19 mouse cellular contexts compared by ENCODE assay signal in genomic region chr11:72538811-72539210, GRCm38 (mm10). TPM values are rescaled to one million over a fixed set of nuclear protein-coding genes. Genes with fewer than 3 reads are reported as not detected.
DNase-seq lines count a peak whose midpoint lies in the region; ATAC-seq and TF ChIP-seq lines count a peak whose summit lies in the region.
"Had no signal": no experiment of that assay in that cellular context is flagged by ENCODE, and none has a peak within 500 bp of the region (broad histone marks: within the 10 kb centered on the region; RNA-seq: fewer than 3 reads in every experiment).

No protein-coding gene starts in this region.

- H3K79me2 ChIP-seq in heart, adult 2 months (replicated peaks; ENCODE audit: control insufficient read depth, insufficient read depth, low read length), result no peaks in the 10 kb centered on the region

- no peak for ATAC-seq in kidney, embryonic 15.5 days (replicated peaks; ENCODE audit: low FRiP score)
- ATAC-seq: activated CD4-positive, CD25-positive, alpha-beta regulatory T cell, adult 4 months; CD4-positive, CD25-positive, alpha-beta regulatory T cell, adult 4 months; Patski had no signal

- no peak for TF ChIP-seq EP300 in heart, adult 2 months (IDR thresholded peaks at IDR 0.05; ENCODE audit: insufficient read depth, low read depth, low read length)

- intact Hi-C loops in heart, adult 2 months (cut with DNase I), result loop anchor here (5.0 kb wide), 1 partner anchor 47 kb away; no protein-coding TSS in a partner anchor

- no peak overlapping the region for H3K9ac ChIP-seq in heart, adult 2 months (ENCODE audit: low read depth, low read length)
- H3K9ac ChIP-seq in kidney, embryonic 15.5 days, result no peak overlapping the region

- peaks cover 7% of the 10 kb centered on the region for H3K4me1 ChIP-seq in heart, adult 2 months (ENCODE audit: control insufficient read depth, insufficient read depth, low read length)
- H3K4me1 ChIP-seq in spleen, adult 2 months (ENCODE audit: control insufficient read depth, insufficient read depth, insufficient read length), result peaks cover 20% of the 10 kb centered on the region; the same call in 1 of the 2 replicates
- peaks cover 54% of the 10 kb centered on the region for H3K4me1 ChIP-seq in E14TG2a.4 (replicated peaks; ENCODE audit: low read depth, low read length)
- H3K4me1 ChIP-seq in bone marrow macrophage, adult 2 months (ENCODE audit: control insufficient read depth, insufficient read depth, low read length), result peaks cover 46% of the 10 kb centered on the region
- no peaks in the 10 kb centered on the region for H3K4me1 ChIP-seq in kidney, embryonic 15.5 days
- peaks cover 13% of the 10 kb centered on the region for H3K4me1 ChIP-seq in hindbrain, embryonic 10.5 days (replicated peaks)

- no peak overlapping the region for H3K4me3 ChIP-seq in heart, adult 2 months
- H3K4me3 ChIP-seq in spleen, adult 2 months (ENCODE audit: extremely low read depth, insufficient read depth, insufficient read length), result no peak overlapping the region
- H3K4me3 ChIP-seq in E14TG2a.4 (replicated peaks; ENCODE audit: low read length), result peak overlapping the region; percentile 14; the same call in 1 of the 2 replicates
- no peak overlapping the region for H3K4me3 ChIP-seq in bone marrow macrophage, adult 2 months (ENCODE audit: insufficient read depth, low read length)
- no peak overlapping the region for H3K4me3 ChIP-seq in kidney, embryonic 15.5 days (replicated peaks)
- no peak overlapping the region for H3K4me3 ChIP-seq in hindbrain, embryonic 10.5 days

- WGBS in heart, adult 2 months, result 91% methylated on average over 7 of the region's 7 CpGs
- 94% methylated on average over 7 of the region's 7 CpGs for WGBS in spleen, adult 2 months
- WGBS in kidney, embryonic 15.5 days, result 92% methylated on average over 7 of the region's 7 CpGs
- WGBS in hindbrain, embryonic 10.5 days, result 90% methylated on average over 7 of the region's 7 CpGs

- TF ChIP-seq POLR2A in heart, adult 2 months (IDR thresholded peaks at IDR 0.05; ENCODE audit: insufficient read depth, low read depth, low read length), result no peak
- no peak for TF ChIP-seq POLR2A in spleen, adult 2 months (IDR thresholded peaks at IDR 0.05; ENCODE audit: low read depth, low read length)
- no peak for TF ChIP-seq POLR2A in bone marrow macrophage, adult 2 months (IDR thresholded peaks at IDR 0.05; ENCODE audit: borderline replicate concordance, low read depth, low read length)

- no peaks in the 10 kb centered on the region for H3K9me3 ChIP-seq in E14TG2a.4 (ENCODE audit: low read length)
- no peaks in the 10 kb centered on the region for H3K9me3 ChIP-seq in kidney, embryonic 15.5 days (replicated peaks)
- H3K9me3 ChIP-seq in hindbrain, embryonic 10.5 days, result 0 out of 2 replicates have a peak, but pooled peaks cover 3% of the 10 kb centered on the region

- no peaks in the 10 kb centered on the region for H3K36me3 ChIP-seq in heart, adult 2 months (ENCODE audit: control insufficient read depth, insufficient read depth, low read length)
- H3K36me3 ChIP-seq in spleen, adult 2 months (ENCODE audit: control insufficient read depth, insufficient read depth, low read length), result peaks cover 2% of the 10 kb centered on the region
- no peaks in the 10 kb centered on the region for H3K36me3 ChIP-seq in E14TG2a.4 (ENCODE audit: insufficient read depth, low read length)
- no peaks in the 10 kb centered on the region for H3K36me3 ChIP-seq in kidney, embryonic 15.5 days
- H3K36me3 ChIP-seq in hindbrain, embryonic 10.5 days, result no peaks in the 10 kb centered on the region
- H3K36me3 ChIP-seq: G1E had no signal

- no peaks in the 10 kb centered on the region for H3K27me3 ChIP-seq in heart, adult 2 months (ENCODE audit: control insufficient read depth, insufficient read depth, low read length)
- H3K27me3 ChIP-seq in spleen, adult 2 months (ENCODE audit: control insufficient read depth, insufficient read depth, low read length), result no peaks in the 10 kb centered on the region
- no peaks in the 10 kb centered on the region; the same call in 1 of the 2 replicates for H3K27me3 ChIP-seq in E14TG2a.4 (ENCODE audit: insufficient read depth, low read length)
- H3K27me3 ChIP-seq in kidney, embryonic 15.5 days, result no peaks in the 10 kb centered on the region
- no peaks in the 10 kb centered on the region for H3K27me3 ChIP-seq in hindbrain, embryonic 10.5 days (ENCODE audit: insufficient read depth, poor library complexity, severe bottlenecking)
- H3K27me3 ChIP-seq: CH12.LX, Patski had no signal

- no peak overlapping the region for H3K27ac ChIP-seq in heart, adult 2 months
- H3K27ac ChIP-seq in spleen, adult 2 months (ENCODE audit: insufficient read depth, low read length), result peak overlapping the region; percentile 71
- H3K27ac ChIP-seq in bone marrow macrophage, adult 2 months (ENCODE audit: insufficient read depth, low read depth, low read length), result peak overlapping the region; percentile 48; the same call in 1 of the 2 replicates
- no peak overlapping the region for H3K27ac ChIP-seq in kidney, embryonic 15.5 days
- H3K27ac ChIP-seq in hindbrain, embryonic 10.5 days, result no peak overlapping the region

- no peak for TF ChIP-seq CTCF in heart, adult 2 months (IDR thresholded peaks at IDR 0.05)
- no peak for TF ChIP-seq CTCF in spleen, adult 2 months (IDR thresholded peaks at IDR 0.05; ENCODE audit: extremely low read depth, insufficient read depth, insufficient read length, insufficient replicate concordance)
- no peak for TF ChIP-seq CTCF in E14TG2a.4 (conservative IDR thresholded peaks at IDR 0.05; ENCODE audit: low read length)
- TF ChIP-seq CTCF in bone marrow macrophage, adult 2 months (IDR thresholded peaks at IDR 0.05; ENCODE audit: low read depth, low read length), result no peak

- H3K4me2 ChIP-seq in kidney, embryonic 15.5 days, result no peak overlapping the region

- peak; percentile 90 for DNase-seq in heart, adult 11 months
- DNase-seq in heart, adult 2 months, result no peak
- DNase-seq in spleen, adult 2 months (ENCODE audit: low read depth in 1 of 2, low spot score in 2 of 2), result no peak
- DNase-seq in spleen, adult 12 weeks (ENCODE audit: low spot score), result no peak
- DNase-seq in hindbrain, embryonic 10.5 days (ENCODE audit: low spot score), result no peak
- DNase-seq: adrenal gland, adult 8-10 months; cerebellum, adult 11 months; cerebellum, adult 11-12 months; cerebellum, adult 18-20 months; cerebellum, adult 2 months had no signal

RNA-seq across cellular contexts. Expression of gene Spns3, which starts 11.5 kb away (rescaled TPM):
- not detected for total RNA-seq in heart, adult 2 months (2021)
- 0.20 and 0.31 TPM in 2 replicates for polyA plus RNA-seq in heart, adult 2 months (2012; rRNA removed)
- polyA plus RNA-seq in spleen, adult 2 months (2012; rRNA removed), result 18.8 and 24.6 TPM in 2 replicates
- 0.40 and 0.68 TPM in 2 replicates for polyA plus RNA-seq in bone marrow macrophage, adult 2 months (2012; ENCODE audit: insufficient read depth, insufficient read length, missing spikeins)
- 0.27 and 0.35 TPM in 2 replicates for polyA plus RNA-seq in kidney, embryonic 15.5 days (2015; fragmentation: Nextera tagmentation; extraction: Ambion mirVana)
- polyA plus RNA-seq in hindbrain, embryonic 10.5 days (2016; fragmentation: Nextera tagmentation; extraction: Ambion mirVana), result 0.09 and 0.16 TPM in 2 replicates
- polyA plus RNA-seq: C2C12, G1E had no signal

RNA-seq across cellular contexts. Expression of gene Spns2, which starts 49.1 kb away (rescaled TPM):
- total RNA-seq in heart, adult 2 months (2021), result 1 to 10 TPM; 6.1 to 7.9 TPM
- polyA plus RNA-seq in heart, adult 2 months (2012; rRNA removed), result 13.8 and 18.1 TPM in 2 replicates
- polyA plus RNA-seq in spleen, adult 2 months (2012; rRNA removed), result 43.4 and 44.7 TPM in 2 replicates
- polyA plus RNA-seq in bone marrow macrophage, adult 2 months (2012; ENCODE audit: insufficient read depth, insufficient read length, missing spikeins), result not detected in 2 replicates
- 2.9 and 3.4 TPM in 2 replicates for polyA plus RNA-seq in kidney, embryonic 15.5 days (2015; fragmentation: Nextera tagmentation; extraction: Ambion mirVana)
- polyA plus RNA-seq in hindbrain, embryonic 10.5 days (2016; fragmentation: Nextera tagmentation; extraction: Ambion mirVana), result 4.0 and 5.5 TPM in 2 replicates
- polyA plus RNA-seq: activated CD4-positive, CD25-positive, alpha-beta regulatory T cell, adult 4 months; CD4-positive, CD25-positive, alpha-beta regulatory T cell, adult 4 months had no signal

Comparison
In these comparisons a context has a peak if more than half of its experiments do, and no peak if none do; other contexts are left out.
1. H3K27ac ChIP-seq: peak in spleen, adult 2 months (single experiment) and bone marrow macrophage, adult 2 months (single experiment); none in heart, adult 2 months (single experiment), kidney, embryonic 15.5 days (single experiment) and hindbrain, embryonic 10.5 days (single experiment).
2. RNA of gene Spns3, which starts 11.5 kb away (polyA plus RNA-seq): 18.8 to 24.6 TPM in spleen, adult 2 months; 0.40 to 0.68 TPM in bone marrow macrophage, adult 2 months, 0.27 to 0.35 TPM in kidney, embryonic 15.5 days, 0.20 to 0.31 TPM in heart, adult 2 months and 0.09 to 0.16 TPM in hindbrain, embryonic 10.5 days; every median in the first group is over 10 times any median in the second.